Mouse (Mus musculus) heart, embryonic 16.5 days (tissue): ENCODE data around the gene Wrap73. TPM values are rescaled to one million over a fixed set of nuclear protein-coding genes. Genes with fewer than 3 reads are reported as not detected.

ENCODE experiments used
- ATAC-seq: fragments of 200-750 bp; cut with Nextera tagmentation; replicated peaks from 2 replicates; pipeline ENCODE4 v1.8.0; 2017; ENCODE audit warnings: moderate number of reproducible peaks; ENCODE audit not compliant: insufficient read depth, low FRiP score; ENCODE audit errors: extremely low read depth
- H3K27ac ChIP-seq: fragments of 300-500 bp; sonication (generic); 2 replicates; pipeline ENCODE4 v1.5.1; 2014; ENCODE audit warnings: mild to moderate bottlenecking, low read length, control low read depth, moderate library complexity
- H3K27me3 ChIP-seq: fragments of 300-500 bp; sonication (generic); 2 replicates; pipeline ENCODE4 v1.6.1; 2014; ENCODE audit warnings: low read length, mixed read lengths; ENCODE audit not compliant: control insufficient read depth, insufficient read depth
- H3K36me3 ChIP-seq: fragments of 300-500 bp; sonication (generic); 2 replicates; pipeline ENCODE4 v1.6.1; 2014; ENCODE audit not compliant: control insufficient read depth, insufficient read depth
- H3K4me1 ChIP-seq: fragments of 300-500 bp; sonication (generic); 2 replicates; pipeline ENCODE4 v1.6.1; 2014; ENCODE audit warnings: low read length, mixed read lengths; ENCODE audit not compliant: control insufficient read depth, insufficient read depth
- H3K4me2 ChIP-seq: fragments of 300-500 bp; sonication (generic); 2 replicates; pipeline ENCODE4 v1.6.1; 2014; ENCODE audit warnings: low read depth, mild to moderate bottlenecking, control low read depth, low read length
- H3K4me3 ChIP-seq: fragments of 300-500 bp; sonication (generic); 2 replicates; pipeline ENCODE4 v1.5.1; 2014; ENCODE audit warnings: mild to moderate bottlenecking, control low read depth, low read length
- H3K9ac ChIP-seq: fragments of 300-500 bp; sonication (generic); 2 replicates; pipeline ENCODE4 v1.6.1; 2014; ENCODE audit warnings: low read length, control low read depth
- H3K9me3 ChIP-seq: fragments of 300-500 bp; sonication (generic); replicated peaks from 2 replicates; pipeline ENCODE4 v1.6.1; 2016; ENCODE audit warnings: low read length; ENCODE audit not compliant: control insufficient read depth
- WGBS: fragments of 180-500 bp; shearing (Covaris S2); extraction: QIAGEN DNeasy Blood & Tissue Kit; methylation state at CpG from one replicate; pipeline ENCODE4 v1.1.7; 2014; 5-methylcytosine and 5-hydroxymethylcytosine counted together
- polyA plus RNA-seq: library from polyadenylated mRNA; unstranded; fragments of >200 nt; fragmentation: Nextera tagmentation; extraction: Ambion mirVana; gene quantifications from 2 replicates; pipeline ENCODE4 v1.2.1, GENCODE M21; 2015

Gene Wrap73
- polyA plus RNA-seq, 1 experiment from 2014 or later: 23.5 TPM

DNA sequence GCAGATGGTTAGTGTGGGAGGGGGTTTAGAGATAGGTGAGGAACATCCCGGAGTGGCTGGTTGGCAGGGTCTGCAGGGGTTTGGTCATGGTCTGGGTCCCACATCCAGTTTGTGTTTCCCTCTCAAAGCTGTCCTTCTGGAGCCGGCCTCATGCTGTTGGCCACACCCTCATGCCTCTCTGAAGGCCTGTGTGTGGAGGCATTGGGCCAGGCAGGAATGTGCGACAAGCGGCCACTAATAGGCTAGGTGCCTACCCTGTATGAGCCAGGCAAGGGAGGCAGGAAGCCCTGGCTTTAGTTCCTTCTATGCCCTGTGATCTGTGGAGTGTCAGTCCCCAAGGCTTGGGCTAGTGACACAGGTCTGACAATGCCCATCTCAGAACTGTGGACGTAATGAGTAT is 42.8 kb downstream of the Wrap73 start:
- 65% methylated on average over 5 of the region's 5 CpGs for WGBS
- Histone ChIP-seq H3K4me2 (no peak overlapping the region), H3K9me3 (no peaks in the 10 kb centered on the region), H3K36me3 (no peaks in the 10 kb centered on the region), H3K9ac (no peak overlapping the region), H3K27me3 (no peaks in the 10 kb centered on the region), H3K4me3 (no peak overlapping the region), H3K4me1 (0 out of 2 replicates have a peak, but pooled peaks cover 2% of the 10 kb centered on the region), H3K27ac (no peak overlapping the region)
- no peak for ATAC-seq

DNA sequence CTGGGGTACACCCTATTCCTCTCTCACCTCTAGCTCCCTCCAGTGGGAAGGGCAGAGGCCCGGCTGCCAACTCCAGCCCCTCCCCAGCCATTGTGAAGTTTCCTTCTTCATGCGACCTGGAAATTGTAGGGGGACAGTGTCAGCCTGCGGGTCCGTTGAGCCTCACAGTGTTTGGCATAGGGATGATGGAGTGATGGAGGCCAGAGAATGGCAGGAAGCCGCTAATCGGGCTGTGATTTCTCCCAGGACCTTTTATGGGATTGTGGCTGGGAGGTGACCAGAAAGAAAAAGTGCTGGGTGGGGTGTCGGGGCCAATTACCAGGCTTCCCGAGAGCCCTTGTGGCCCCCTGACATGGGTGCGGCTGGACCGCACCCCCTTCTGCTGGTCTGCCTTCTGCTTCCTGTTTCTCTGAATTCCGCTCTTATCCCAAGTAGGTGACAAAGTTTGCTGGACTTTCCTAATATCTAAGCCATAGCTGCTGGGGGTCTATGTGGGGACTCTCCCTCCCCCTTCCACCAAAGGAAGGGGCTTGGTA is 43.9 kb downstream of the Wrap73 start:
- no peaks in the 10 kb centered on the region for H3K36me3 ChIP-seq
- ATAC-seq: peak; percentile 37
- H3K4me1 ChIP-seq: 0 out of 2 replicates have a peak, but pooled peaks cover 2% of the 10 kb centered on the region
- H3K4me2 ChIP-seq: no peak overlapping the region
- no peak overlapping the region for H3K4me3 ChIP-seq
- H3K27ac ChIP-seq: no peak overlapping the region
- no peak overlapping the region for H3K9ac ChIP-seq
- no peaks in the 10 kb centered on the region for H3K27me3 ChIP-seq
- no peaks in the 10 kb centered on the region for H3K9me3 ChIP-seq
- 52% methylated on average over 11 of the region's 11 CpGs for WGBS

DNA sequence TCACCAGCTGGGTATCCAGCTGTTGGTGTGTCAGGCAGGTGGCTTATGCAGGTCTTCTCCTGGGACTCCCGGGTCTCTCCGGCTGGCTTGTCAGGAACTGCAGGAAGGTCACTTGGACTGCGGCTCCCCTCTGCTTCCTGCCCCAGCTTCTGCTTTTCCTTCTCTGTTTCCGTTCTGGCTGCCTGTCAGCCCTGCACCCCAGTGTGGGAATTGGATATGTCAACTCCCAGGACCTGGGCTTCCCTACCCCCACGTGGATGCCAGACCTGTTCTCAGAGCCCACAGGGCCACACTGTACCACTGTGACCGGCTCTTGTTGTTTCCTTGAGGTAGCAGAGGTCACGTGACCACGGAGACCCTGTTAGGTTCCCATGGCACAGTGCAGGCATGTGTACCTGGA is 46.8 kb downstream of the Wrap73 start:
- H3K27me3 ChIP-seq: no peaks in the 10 kb centered on the region
- H3K4me1 ChIP-seq: no peaks in the 10 kb centered on the region
- no peak for ATAC-seq
- H3K4me2 ChIP-seq: no peak overlapping the region
- no peak overlapping the region for H3K27ac ChIP-seq
- no peaks in the 10 kb centered on the region for H3K9me3 ChIP-seq
- H3K4me3 ChIP-seq: no peak overlapping the region
- 46% methylated on average over 8 of the region's 8 CpGs for WGBS
- no peaks in the 10 kb centered on the region for H3K36me3 ChIP-seq
- no peak overlapping the region for H3K9ac ChIP-seq

DNA sequence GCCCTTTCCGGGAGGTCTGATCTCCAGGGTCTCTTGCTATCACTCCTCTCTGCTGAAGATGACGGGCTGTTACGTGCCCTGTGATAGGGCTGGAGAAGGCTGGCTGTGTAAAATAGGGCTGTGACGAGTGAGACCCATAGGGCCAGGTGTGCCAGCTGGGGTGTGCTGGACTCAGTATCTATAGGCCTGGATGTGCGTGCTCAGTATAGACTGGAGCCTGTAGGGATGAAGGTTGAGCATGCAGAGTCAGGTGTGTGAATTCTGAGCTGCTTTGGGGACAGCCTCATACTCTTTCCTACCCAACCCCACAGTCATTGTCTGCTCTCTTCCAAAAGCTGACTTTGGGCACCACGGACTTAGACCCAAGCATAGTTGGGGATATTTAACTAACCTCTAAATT is 55.8 kb downstream of the Wrap73 start:
- WGBS: 63% methylated on average over 6 of the region's 6 CpGs
- H3K27me3 ChIP-seq: no peaks in the 10 kb centered on the region
- no peak overlapping the region for H3K4me2 ChIP-seq
- H3K4me3 ChIP-seq: no peak overlapping the region
- 0 out of 2 replicates have a peak, but pooled peaks cover 2% of the 10 kb centered on the region for H3K9me3 ChIP-seq
- no peaks in the 10 kb centered on the region; the same call in 1 of the 2 replicates for H3K36me3 ChIP-seq
- H3K4me1 ChIP-seq: no peaks in the 10 kb centered on the region
- no peak for ATAC-seq
- H3K9ac ChIP-seq: no peak overlapping the region
- no peak overlapping the region for H3K27ac ChIP-seq

DNA sequence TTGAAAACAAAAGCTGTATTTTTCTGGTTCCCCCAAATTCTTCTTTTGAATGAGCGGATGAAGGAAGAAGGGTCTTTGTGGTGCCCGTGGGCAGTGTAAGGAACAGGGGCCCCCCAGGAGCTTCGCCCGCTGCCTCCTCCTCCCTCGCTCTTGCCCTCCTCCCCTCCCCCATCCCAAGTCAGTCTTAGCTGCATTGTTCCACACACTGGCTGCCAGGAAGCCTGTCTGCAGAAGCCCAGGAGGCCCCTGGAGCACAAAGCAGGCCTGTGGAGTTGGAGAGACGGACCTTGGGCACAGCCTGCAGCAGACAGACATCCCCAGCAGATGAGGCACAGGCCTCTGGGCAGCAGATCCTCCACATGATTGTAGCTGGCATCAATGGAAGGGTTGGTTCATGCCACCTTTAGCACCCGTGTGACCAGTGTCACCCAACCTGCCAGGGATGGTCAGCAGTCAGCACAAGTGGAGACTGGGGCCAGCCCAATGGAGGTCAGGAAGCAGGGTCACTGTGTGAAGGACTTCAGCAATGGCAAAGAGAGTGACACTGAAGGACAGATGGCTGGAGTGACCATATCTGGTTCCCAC is 56.3 kb downstream of the Wrap73 start:
- H3K27ac ChIP-seq: no peak overlapping the region
- no peak overlapping the region for H3K4me2 ChIP-seq
- H3K36me3 ChIP-seq: no peaks in the 10 kb centered on the region; the same call in 1 of the 2 replicates
- H3K9me3 ChIP-seq: 0 out of 2 replicates have a peak, but pooled peaks cover 2% of the 10 kb centered on the region
- no peak overlapping the region for H3K9ac ChIP-seq
- no peak for ATAC-seq
- H3K4me3 ChIP-seq: no peak overlapping the region
- H3K27me3 ChIP-seq: no peaks in the 10 kb centered on the region
- no peaks in the 10 kb centered on the region for H3K4me1 ChIP-seq
- 58% methylated on average over 7 of the region's 7 CpGs for WGBS

DNA sequence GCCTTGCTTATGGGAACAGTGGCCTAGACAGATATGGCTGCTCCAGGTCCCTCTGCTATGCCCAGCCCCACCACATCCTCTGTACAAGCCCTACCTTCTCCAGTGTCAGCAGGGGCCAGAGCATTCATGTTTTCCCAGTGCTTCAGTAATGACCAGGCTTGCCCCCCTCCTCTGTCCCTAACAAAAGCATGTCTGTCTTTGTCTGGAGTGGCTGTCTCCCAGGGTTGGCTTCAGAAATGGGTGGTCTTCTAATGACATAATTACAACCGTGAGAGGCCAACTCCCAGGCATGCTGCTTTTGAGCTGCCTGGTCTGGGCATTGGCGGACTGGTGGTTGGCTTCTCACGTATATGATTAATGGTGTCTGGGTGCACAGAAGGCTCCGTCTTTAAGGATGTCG is 59.3 kb downstream of the Wrap73 start:
- Histone ChIP-seq H3K36me3 (no peaks in the 10 kb centered on the region), H3K27ac (no peak overlapping the region), H3K9me3 (no peaks in the 10 kb centered on the region), H3K4me3 (no peak overlapping the region), H3K27me3 (no peaks in the 10 kb centered on the region), H3K4me1 (peaks cover 7% of the 10 kb centered on the region), H3K9ac (no peak overlapping the region), H3K4me2 (no peak overlapping the region)
- WGBS: 81% methylated on average over 5 of the region's 5 CpGs
- ATAC-seq: no peak

DNA sequence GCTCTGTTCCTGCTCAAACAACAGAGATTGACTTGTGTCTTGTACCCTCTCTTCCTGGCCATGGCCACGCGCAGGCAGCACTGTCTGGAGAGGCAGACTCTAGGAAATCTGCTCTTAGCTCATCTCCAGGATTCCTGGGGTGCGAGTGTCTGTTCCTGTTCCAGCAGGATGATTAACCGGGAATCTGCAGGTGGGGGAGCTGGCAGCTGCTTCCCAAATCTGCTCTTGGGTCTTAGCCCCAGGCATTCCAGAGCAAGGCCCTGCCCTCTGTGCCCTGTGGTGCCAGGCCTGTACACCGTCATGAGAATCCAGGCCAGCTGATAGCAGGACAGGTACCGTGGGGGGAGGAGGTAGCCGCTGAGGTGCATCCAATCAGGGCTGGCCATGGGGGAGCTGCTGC is 62.4 kb downstream of the Wrap73 start:
- 61% methylated on average over 7 of the region's 7 CpGs for WGBS
- ATAC-seq: 0 out of 2 replicates have a peak, but pooled peaks have one; percentile 7
- no peaks in the 10 kb centered on the region for H3K36me3 ChIP-seq
- H3K4me2 ChIP-seq: no peak overlapping the region
- peak overlapping the region; percentile 25; the same call in 1 of the 2 replicates for H3K27ac ChIP-seq
- no peaks in the 10 kb centered on the region for H3K9me3 ChIP-seq
- H3K9ac ChIP-seq: no peak overlapping the region
- peaks cover 7% of the 10 kb centered on the region for H3K4me1 ChIP-seq
- H3K27me3 ChIP-seq: no peaks in the 10 kb centered on the region
- H3K4me3 ChIP-seq: no peak overlapping the region

DNA sequence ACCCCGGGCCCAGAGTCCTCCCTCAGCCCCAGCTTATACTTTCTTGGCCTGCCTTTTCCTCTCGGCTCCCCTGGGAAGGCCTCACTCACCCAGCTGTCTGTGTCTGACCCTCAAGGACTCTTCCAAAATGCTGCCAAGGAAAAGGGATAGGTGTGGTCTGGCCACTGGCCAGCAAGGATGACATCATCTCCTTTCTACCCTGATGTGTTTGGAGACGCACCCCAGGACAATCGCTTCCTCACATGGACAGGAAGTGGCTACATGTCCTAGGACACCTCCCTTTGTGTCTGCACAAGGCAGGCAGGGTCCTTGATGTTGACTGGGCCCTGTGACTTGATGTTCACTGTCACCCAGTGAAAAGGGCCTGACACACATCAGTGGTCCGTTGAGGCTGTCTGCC is 63.2 kb downstream of the Wrap73 start:
- 43% methylated on average over 5 of the region's 5 CpGs for WGBS
- peaks cover 12% of the 10 kb centered on the region for H3K4me1 ChIP-seq
- no peaks in the 10 kb centered on the region for H3K27me3 ChIP-seq
- H3K9me3 ChIP-seq: no peaks in the 10 kb centered on the region
- no peak overlapping the region; the same call in 1 of the 2 replicates for H3K27ac ChIP-seq
- no peaks in the 10 kb centered on the region for H3K36me3 ChIP-seq
- H3K9ac ChIP-seq: no peak overlapping the region
- peak; percentile 25; the same call in 1 of the 2 replicates for ATAC-seq
- H3K4me2 ChIP-seq: no peak overlapping the region
- H3K4me3 ChIP-seq: no peak overlapping the region

DNA sequence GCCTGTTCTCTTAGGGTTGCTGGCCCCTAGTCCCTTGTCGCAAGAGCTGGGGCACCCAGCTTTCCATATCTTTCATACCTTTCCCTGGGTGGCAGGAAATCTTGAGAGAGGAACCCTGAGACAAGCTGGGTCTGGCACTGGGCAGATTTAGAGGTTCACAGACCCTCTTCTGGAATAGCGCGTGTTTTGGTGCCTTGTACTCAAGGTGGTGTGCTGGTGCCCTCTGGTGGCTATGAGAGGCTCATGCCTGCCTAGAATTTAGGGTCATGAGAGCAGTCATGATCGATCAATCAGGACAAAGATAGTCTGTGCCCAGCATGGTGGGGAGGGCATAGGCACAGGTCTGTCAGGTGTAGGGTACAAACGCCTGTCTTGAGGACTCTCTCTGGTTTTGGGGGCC is 65.1 kb downstream of the Wrap73 start:
- ATAC-seq: no peak
- Histone ChIP-seq H3K4me2 (no peak overlapping the region), H3K4me3 (no peak overlapping the region), H3K9me3 (no peaks in the 10 kb centered on the region), H3K9ac (no peak overlapping the region), H3K36me3 (no peaks in the 10 kb centered on the region), H3K4me1 (peaks cover 12% of the 10 kb centered on the region), H3K27ac (no peak overlapping the region), H3K27me3 (no peaks in the 10 kb centered on the region)
- 17% methylated on average over 5 of the region's 5 CpGs for WGBS
